Mouse (Mus musculus) liver, adult 2 months (tissue): ENCODE measurements around the gene Tmem37. TPM values are rescaled to one million over a fixed set of nuclear protein-coding genes. Genes with fewer than 3 reads are reported as not detected.

Experiments used
- DNase-seq: peaks from one replicate; pipeline ENCODE4 v3.0.0-alpha.2; 2011; ENCODE audit warnings: low read depth, low spot score; ENCODE audit errors: extremely low read depth
- H3K27ac ChIP-seq: fragments of 200-500 bp; replicated peaks from 2 replicates; pipeline ENCODE4 v1.5.1; 2012; ENCODE audit warnings: low read depth, mild to moderate bottlenecking, control low read depth, inconsistent platforms, low read length; ENCODE audit not compliant: insufficient read depth
- H3K27me3 ChIP-seq: fragments of 200-500 bp; 2 replicates; pipeline ENCODE4 v1.6.1; 2012; ENCODE audit warnings: mild to moderate bottlenecking, moderate library complexity, low read length, inconsistent platforms; ENCODE audit not compliant: control insufficient read depth, insufficient read depth
- H3K36me3 ChIP-seq: fragments of 200-500 bp; 2 replicates; pipeline ENCODE4 v1.6.1; 2012; ENCODE audit warnings: low read length, inconsistent platforms; ENCODE audit not compliant: control insufficient read depth, insufficient read depth
- H3K4me1 ChIP-seq: fragments of 200-500 bp; 2 replicates; pipeline ENCODE4 v1.6.1; 2011; ENCODE audit warnings: low read length; ENCODE audit not compliant: control insufficient read depth, insufficient read depth
- H3K4me3 ChIP-seq: fragments of 200-500 bp; 2 replicates; pipeline ENCODE4 v1.5.1; 2011; ENCODE audit warnings: low read depth, mild to moderate bottlenecking, control low read depth, low read length, moderate library complexity; ENCODE audit not compliant: insufficient read depth
- H3K79me2 ChIP-seq: fragments of 200-500 bp; 2 replicates; pipeline ENCODE4 v1.6.1; 2012; ENCODE audit warnings: inconsistent platforms, mild to moderate bottlenecking, low read length, moderate library complexity; ENCODE audit not compliant: control insufficient read depth, insufficient read depth
- H3K9ac ChIP-seq: fragments of 200-500 bp; 2 replicates; pipeline ENCODE4 v1.6.1; 2012; ENCODE audit warnings: low read depth, mild to moderate bottlenecking, control low read depth, inconsistent platforms, low read length
- CTCF ChIP-seq: fragments of 200-500 bp; IDR thresholded peaks from 2 replicates; pipeline ENCODE4 v1.5.1; 2011; ENCODE audit warnings: low read depth, low read length, control low read depth
- POLR2A ChIP-seq: fragments of 200-500 bp; IDR thresholded peaks from 2 replicates; pipeline ENCODE4 v1.6.1; 2011; ENCODE audit warnings: low read length, control low read depth; ENCODE audit not compliant: insufficient read depth; ENCODE audit errors: extremely low read depth
- WGBS: fragments of 180-500 bp; shearing (Covaris S2); methylation state at CpG from one replicate; pipeline ENCODE4 v1.1.7; 2018; 5-methylcytosine and 5-hydroxymethylcytosine counted together
- polyA plus RNA-seq: library from polyadenylated mRNA; depleted of rRNA; stranded (reverse); fragments of >200 nt; gene quantifications from 2 replicates; pipeline ENCODE4 v1.2.3, GENCODE M21; 2012
- total RNA-seq: library from RNA; depleted of rRNA; stranded (reverse); fragments of >200 nt; gene quantifications from 2 replicates; pipeline ENCODE4 v1.2.3, GENCODE M21; 2014

Tmem37 gene
- total and polyA plus RNA-seq, 2 experiments = 64.9 to 172 TPM

- TF ChIP-seq CTCF (no peak), POLR2A (no peak)
- no peak for DNase-seq
- 85% methylated on average over 19 of the region's 19 CpGs for WGBS
- H3K9ac ChIP-seq = no peak overlapping the region
- H3K36me3 ChIP-seq = peaks cover 24% of the 10 kb centered on the region
- H3K27me3 ChIP-seq = no peaks in the 10 kb centered on the region
- H3K4me3 ChIP-seq = no peak overlapping the region
- peaks cover 2% of the 10 kb centered on the region for H3K4me1 ChIP-seq
- H3K79me2 ChIP-seq = no peaks in the 10 kb centered on the region
- no peak overlapping the region for H3K27ac ChIP-seq
These were observed 36.0 kb upstream of the Tmem37 start for GRCm38 (mm10) chr1:120109741-120110432.

GRCm38 (mm10) chr1:120105556-120105959 lies 31.7 kb upstream of the Tmem37 start:
- H3K27me3 ChIP-seq = no peaks in the 10 kb centered on the region
- H3K4me1 ChIP-seq = peaks cover 8% of the 10 kb centered on the region
- H3K9ac ChIP-seq = no peak overlapping the region
- H3K79me2 ChIP-seq = no peaks in the 10 kb centered on the region
- no peak overlapping the region for H3K27ac ChIP-seq
- H3K4me3 ChIP-seq = no peak overlapping the region
- DNase-seq = peak; percentile 65
- WGBS = 13% methylated on average over 5 of the region's 5 CpGs
- TF ChIP-seq POLR2A = no peak
- no peak for TF ChIP-seq CTCF
- no peaks in the 10 kb centered on the region for H3K36me3 ChIP-seq

GRCm38 (mm10) chr1:120101227-120101609 lies 27.3 kb upstream of the Tmem37 start:
- no peak overlapping the region; the same call in 1 of the 2 replicates for H3K27ac ChIP-seq
- H3K36me3 ChIP-seq = no peaks in the 10 kb centered on the region
- no peak overlapping the region for H3K4me3 ChIP-seq
- no peaks in the 10 kb centered on the region for H3K27me3 ChIP-seq
- no peaks in the 10 kb centered on the region for H3K79me2 ChIP-seq
- 90% methylated on average over 3 of the region's 3 CpGs for WGBS
- peaks cover 22% of the 10 kb centered on the region for H3K4me1 ChIP-seq
- DNase-seq = no peak
- no peak overlapping the region for H3K9ac ChIP-seq
- TF ChIP-seq CTCF (no peak), POLR2A (no peak)

GRCm38 (mm10) chr1:120100456-120101226 lies 26.8 kb upstream of the Tmem37 start:
- no peak overlapping the region for H3K4me3 ChIP-seq
- peak overlapping the region; percentile 68 for H3K27ac ChIP-seq
- WGBS = 36% methylated on average over 8 of the region's 8 CpGs
- H3K27me3 ChIP-seq = no peaks in the 10 kb centered on the region
- no peak for TF ChIP-seq CTCF
- no peak for TF ChIP-seq POLR2A
- DNase-seq = peak; percentile 98
- H3K9ac ChIP-seq = no peak overlapping the region
- H3K4me1 ChIP-seq = peaks cover 22% of the 10 kb centered on the region
- no peaks in the 10 kb centered on the region for H3K36me3 ChIP-seq
- no peaks in the 10 kb centered on the region for H3K79me2 ChIP-seq

- no peak for DNase-seq
These were observed 25.6 kb upstream of the Tmem37 start for GRCm38 (mm10) chr1:120099483-120099882.

GRCm38 (mm10) chr1:120098327-120098726 lies 24.5 kb upstream of the Tmem37 start:
- Histone ChIP-seq H3K9ac (no peak overlapping the region), H3K79me2 (no peaks in the 10 kb centered on the region), H3K4me3 (no peak overlapping the region), H3K27me3 (no peaks in the 10 kb centered on the region), H3K4me1 (peaks cover 19% of the 10 kb centered on the region), H3K27ac (no peak overlapping the region), H3K36me3 (no peaks in the 10 kb centered on the region)
- peak; percentile 65; the same call in 1 of the 2 replicates for TF ChIP-seq CTCF
- TF ChIP-seq POLR2A = no peak
- DNase-seq = peak; percentile 73
- WGBS = 6% methylated on average over 7 of the region's 7 CpGs

More at GRCm38 (mm10) chr1:120099483-120099882, 25.6 kb upstream of the Tmem37 start:
- Histone ChIP-seq H3K4me1 (peaks cover 18% of the 10 kb centered on the region), H3K27ac (peak overlapping the region; percentile 68), H3K9ac (no peak overlapping the region), H3K4me3 (no peak overlapping the region), H3K27me3 (no peaks in the 10 kb centered on the region), H3K36me3 (no peaks in the 10 kb centered on the region), H3K79me2 (no peaks in the 10 kb centered on the region)
- 47% methylated on average over 6 of the region's 6 CpGs for WGBS
- TF ChIP-seq CTCF = no peak
- no peak for TF ChIP-seq POLR2A
